Mouse (Mus musculus) lung, postnatal 0 days (tissue): ENCODE results near the gene Ddx51.

Experiments used
- CTCF ChIP-seq: IDR thresholded peaks from 2 replicates; pipeline ENCODE4 v1.5.1; 2016; ENCODE audit warnings: antibody characterized with exemption, mild to moderate bottlenecking
- EP300 ChIP-seq: IDR thresholded peaks from 2 replicates; pipeline ENCODE4 v1.6.1; 2016; ENCODE audit warnings: antibody characterized with exemption, mild to moderate bottlenecking, control low read depth

DNA sequence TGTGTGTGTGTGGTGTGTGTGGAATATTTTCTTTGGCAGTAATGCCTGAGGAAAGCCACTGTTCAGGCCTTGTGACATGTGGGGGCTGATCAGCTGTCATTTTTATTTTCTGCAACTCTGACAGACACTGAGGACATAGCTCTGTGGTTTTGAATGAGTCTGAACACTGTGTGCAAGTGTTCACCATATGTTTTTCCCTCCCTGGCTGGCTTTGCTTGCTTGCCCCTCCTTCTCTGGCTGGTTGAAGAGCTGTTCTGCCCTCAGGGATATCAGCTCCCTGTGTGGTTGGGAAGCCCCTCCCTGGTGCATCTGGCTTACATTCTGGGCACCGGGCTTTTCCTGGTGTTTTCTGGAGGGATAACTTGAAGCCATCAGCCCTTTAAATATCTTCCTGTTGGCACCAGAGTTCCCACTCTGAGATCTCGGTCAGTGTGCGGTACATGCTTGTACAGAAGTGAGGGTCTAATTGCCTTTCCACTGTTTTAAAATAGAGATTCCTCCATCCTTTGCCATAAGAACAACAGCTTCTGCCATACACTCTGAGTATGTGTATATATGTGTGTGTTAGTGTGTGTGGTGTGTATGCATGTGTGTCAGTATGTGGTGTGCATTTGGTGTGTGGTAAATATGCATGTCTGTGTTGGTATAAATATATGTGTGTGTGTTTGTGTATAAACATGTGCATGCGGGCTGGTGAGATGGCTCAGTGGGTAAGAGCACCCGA lies 41.7 kb upstream of the Ddx51 start:
- TF ChIP-seq CTCF (no peak), EP300 (no peak)
